ENCODE assay signal across 9 mouse cellular contexts in genomic region chr15:84682206-84682605, GRCm38 (mm10). TPM values are rescaled to one million over a fixed set of nuclear protein-coding genes. Genes with fewer than 3 reads are reported as not detected.
DNase-seq lines count a peak whose midpoint lies in the region; ATAC-seq and TF ChIP-seq lines count a peak whose summit lies in the region.
"Had no signal": no experiment of that assay in that cellular context is flagged by ENCODE, and none has a peak within 500 bp of the region (broad histone marks: within the 10 kb centered on the region; RNA-seq: fewer than 3 reads in every experiment).

No protein-coding gene starts in this region.

- peaks cover 33% of the 10 kb centered on the region for H3K4me1 ChIP-seq in liver, embryonic 11.5 days (replicated peaks; ENCODE audit: control insufficient read depth, insufficient read depth, low read length)
- peaks cover 68% of the 10 kb centered on the region for H3K4me1 ChIP-seq in embryonic facial prominence, embryonic 10.5 days
- H3K4me1 ChIP-seq in hindbrain, embryonic 16.5 days (ENCODE audit: control insufficient read depth, insufficient read depth, low read depth, low read length) = peaks cover 16% of the 10 kb centered on the region

- no peak overlapping the region for H3K9ac ChIP-seq in liver, embryonic 11.5 days (ENCODE audit: low read depth, low read length)
- H3K9ac ChIP-seq in hindbrain, embryonic 16.5 days (ENCODE audit: low read depth, low read length) = no peak overlapping the region

- peak overlapping the region; percentile 70 for H3K4me3 ChIP-seq in liver, embryonic 11.5 days (ENCODE audit: low read depth, low read length)
- peak overlapping the region; percentile 83 for H3K4me3 ChIP-seq in embryonic facial prominence, embryonic 10.5 days
- H3K4me3 ChIP-seq in hindbrain, embryonic 16.5 days (ENCODE audit: low read length) = no peak overlapping the region
- peak overlapping the region; percentile 23 for H3K4me3 ChIP-seq in myocyte

- H3ac ChIP-seq in myocyte (ENCODE audit: control insufficient read depth, insufficient read length) = no peak overlapping the region

- no peaks in the 10 kb centered on the region; the same call in 1 of the 2 replicates for H3K36me3 ChIP-seq in liver, embryonic 11.5 days (ENCODE audit: control insufficient read depth, insufficient read depth, low read length)
- no peaks in the 10 kb centered on the region; the same call in 1 of the 2 replicates for H3K36me3 ChIP-seq in embryonic facial prominence, embryonic 10.5 days (replicated peaks)
- H3K36me3 ChIP-seq in hindbrain, embryonic 16.5 days (ENCODE audit: control insufficient read depth, insufficient read depth, low read length) = no peaks in the 10 kb centered on the region
- H3K36me3 ChIP-seq in myocyte (ENCODE audit: control insufficient read depth, insufficient read depth) = no peaks in the 10 kb centered on the region

- H3K27me3 ChIP-seq in liver, embryonic 11.5 days (replicated peaks; ENCODE audit: control insufficient read depth, insufficient read depth, low read length) = no peaks in the 10 kb centered on the region
- peaks cover 44% of the 10 kb centered on the region for H3K27me3 ChIP-seq in embryonic facial prominence, embryonic 10.5 days (replicated peaks; ENCODE audit: low read depth, poor library complexity, severe bottlenecking)
- H3K27me3 ChIP-seq in hindbrain, embryonic 16.5 days (replicated peaks; ENCODE audit: control insufficient read depth, insufficient read depth, low read length) = peaks cover 8% of the 10 kb centered on the region
- H3K27me3 ChIP-seq in myocyte (ENCODE audit: control insufficient read depth, insufficient read depth, insufficient read length) = no peaks in the 10 kb centered on the region

- ATAC-seq in liver, embryonic 11.5 days (replicated peaks; ENCODE audit: low FRiP score) = no peak
- ATAC-seq in hindbrain, embryonic 16.5 days = no peak
- no peak for ATAC-seq in erythroblast, adult 5-6 weeks (replicated peaks; ENCODE audit: low FRiP score, poor library complexity, severe bottlenecking)

- peak overlapping the region; percentile 83 for H3K4me2 ChIP-seq in liver, embryonic 11.5 days
- H3K4me2 ChIP-seq in hindbrain, embryonic 16.5 days (ENCODE audit: low read length) = peak overlapping the region; percentile 96
- H3K4me2 ChIP-seq in myocyte (ENCODE audit: low read depth) = peak overlapping the region; percentile 88

- WGBS in liver, embryonic 11.5 days = 69% methylated on average over 3 of the region's 3 CpGs
- 71% methylated on average over 3 of the region's 3 CpGs for WGBS in embryonic facial prominence, embryonic 10.5 days
- 82% methylated on average over 3 of the region's 3 CpGs for WGBS in hindbrain, embryonic 16.5 days

- TF ChIP-seq POLR2A in myocyte (IDR thresholded peaks at IDR 0.05; ENCODE audit: insufficient read length, low read depth) = no peak

- H3K9me3 ChIP-seq in liver, embryonic 11.5 days (ENCODE audit: control insufficient read depth, low read length) = no peaks in the 10 kb centered on the region
- no peaks in the 10 kb centered on the region for H3K9me3 ChIP-seq in embryonic facial prominence, embryonic 10.5 days
- no peaks in the 10 kb centered on the region for H3K9me3 ChIP-seq in hindbrain, embryonic 16.5 days (ENCODE audit: control insufficient read depth, low read length)

- H3K79me2 ChIP-seq in myocyte (ENCODE audit: control insufficient read depth, insufficient read depth) = peaks cover 6% of the 10 kb centered on the region

- DNase-seq in liver, embryonic 11.5 days (ENCODE audit: low spot score) = no peak
- no peak for DNase-seq in liver
- DNase-seq in embryonic facial prominence, embryonic 10.5 days (ENCODE audit: low spot score) = no peak
- no peak for DNase-seq in gastrocnemius, adult 8-10 months (ENCODE audit: low spot score in 2 of 2)
- DNase-seq: cerebellum, adult 9-10 months had no signal

- no peak overlapping the region for H3K27ac ChIP-seq in liver, embryonic 11.5 days (ENCODE audit: low read depth, low read length)
- peak overlapping the region; percentile 40 for H3K27ac ChIP-seq in embryonic facial prominence, embryonic 10.5 days (replicated peaks)
- no peak overlapping the region for H3K27ac ChIP-seq in hindbrain, embryonic 16.5 days (ENCODE audit: low read depth, low read length)

TF ChIP-seq in myocyte, 11 proteins besides CTCF, POLR2A, EP300 and RAD21:
- TF ChIP-seq CEBPB (IDR thresholded peaks at IDR 0.05; ENCODE audit: insufficient read depth, poor library complexity, severe bottlenecking) (no peak), MYOD1 (IDR thresholded peaks at IDR 0.05; ENCODE audit: control insufficient read depth in 1 of 3, insufficient read length in 2 of 3, low read depth in 2 of 3) (no peak), TCF12 (IDR thresholded peaks at IDR 0.05; ENCODE audit: insufficient read depth, poor library complexity, severe bottlenecking) (no peak), REST (IDR thresholded peaks at IDR 0.05; ENCODE audit: insufficient read depth, insufficient read length) (no peak), POLR2AphosphoS2 (IDR thresholded peaks at IDR 0.05; ENCODE audit: insufficient read length, low read depth) (no peak), E2F4 (IDR thresholded peaks at IDR 0.05; ENCODE audit: insufficient read depth) (no peak), USF1 (IDR thresholded peaks at IDR 0.05; ENCODE audit: low read depth) (no peak), MYOG (IDR thresholded peaks at IDR 0.05; ENCODE audit: control insufficient read depth in 1 of 3, insufficient read depth in 1 of 3, insufficient read length in 2 of 3, low read depth in 2 of 3) (no peak), SRF (IDR thresholded peaks at IDR 0.05; ENCODE audit: control insufficient read depth, insufficient read length, low read depth) (no peak), MAX (IDR thresholded peaks at IDR 0.05; ENCODE audit: low read depth) (no peak), TCF3 (IDR thresholded peaks at IDR 0.05; ENCODE audit: insufficient read length, low read depth) (no peak)
TF ChIP-seq in myocyte: peak in this region for 0.

RNA-seq across cellular contexts. Expression of gene Prr5, which starts 12.8 kb away (rescaled TPM):
- 17.7 and 20.4 TPM in 2 replicates for polyA plus RNA-seq in liver, embryonic 11.5 days (2014; fragmentation: Nextera tagmentation; extraction: Ambion mirVana)
- 16.2 and 17.7 TPM in 2 replicates for polyA plus RNA-seq in embryonic facial prominence, embryonic 10.5 days (2016; fragmentation: Nextera tagmentation; extraction: Ambion mirVana)
- 30.5 and 33.2 TPM in 2 replicates for polyA plus RNA-seq in hindbrain, embryonic 16.5 days (2015; fragmentation: Nextera tagmentation; extraction: Ambion mirVana)
- polyA plus RNA-seq in myocyte (2012; fragmentation: generic; extraction: Trizol) = 8.1 TPM
- 0.84 TPM in 1 of 2 replicates, not detected in the other for total RNA-seq in erythroblast, adult 5-6 weeks (2015; ENCODE audit: low replicate concordance)
- total RNA-seq in erythroblast, adult 5-6 weeks (2017; ENCODE audit: low replicate concordance) = 0.09 TPM in 1 of 2 replicates, not detected in the other
- total RNA-seq in gastrocnemius, adult 8-10 months (2022) = 1 to 10 TPM; 1.1 to 3.5 (median 2.3) TPM

RNA-seq across cellular contexts. Expression of gene Arhgap8, which starts 37.6 kb away (rescaled TPM):
- polyA plus RNA-seq in liver, embryonic 11.5 days (2014; fragmentation: Nextera tagmentation; extraction: Ambion mirVana) = 0.93 and 1.3 TPM in 2 replicates
- 5.9 and 6.6 TPM in 2 replicates for polyA plus RNA-seq in embryonic facial prominence, embryonic 10.5 days (2016; fragmentation: Nextera tagmentation; extraction: Ambion mirVana)
- polyA plus RNA-seq in hindbrain, embryonic 16.5 days (2015; fragmentation: Nextera tagmentation; extraction: Ambion mirVana) = 0.61 and 0.96 TPM in 2 replicates
- polyA plus RNA-seq in myocyte (2012; fragmentation: generic; extraction: Trizol) = not detected
- total RNA-seq in erythroblast, adult 5-6 weeks (2015; ENCODE audit: low replicate concordance) = not detected in 2 replicates
- total RNA-seq in erythroblast, adult 5-6 weeks (2017; ENCODE audit: low replicate concordance) = not detected in 2 replicates
- under 1 TPM in 2 of 4 experiments, not detected in 2; 0.31 to 0.32 TPM for total RNA-seq in gastrocnemius, adult 8-10 months (2022)
- total RNA-seq: monocyte, adult 5-6 weeks had no signal
